Mouse (Mus musculus) myocyte (in vitro differentiated cells): ENCODE measurements at regions not wholly inside any gene's neighbourhood (a gene's known extent, or its start where the extent isn't known, plus 50 kb on each side); places are given as distances from the start of the nearest gene placed in this dataset.

Experiments
- H3K27me3 ChIP-seq: one replicate; pipeline ENCODE4 v1.6.1; 2011; ENCODE audit not compliant: control insufficient read depth, insufficient read depth, insufficient read length
- H3K36me3 ChIP-seq: one replicate; pipeline ENCODE4 v1.6.1; 2011; ENCODE audit not compliant: control insufficient read depth, insufficient read depth
- H3K4me2 ChIP-seq: one replicate; pipeline ENCODE4 v1.6.1; 2011; ENCODE audit warnings: low read depth, control low read depth
- H3K4me3 ChIP-seq: one replicate; pipeline ENCODE4 v1.5.1; 2011; ENCODE audit warnings: mild to moderate bottlenecking, control low read depth, moderate library complexity
- H3K79me2 ChIP-seq: one replicate; pipeline ENCODE4 v1.6.1; 2011; ENCODE audit not compliant: control insufficient read depth, insufficient read depth
- H3ac ChIP-seq: one replicate; pipeline ENCODE4 v1.6.1; 2011; ENCODE audit not compliant: control insufficient read depth, insufficient read length
- CEBPB ChIP-seq: IDR thresholded peaks from 2 replicates; pipeline ENCODE4 v1.6.1; 2011; ENCODE audit warnings: mild to moderate bottlenecking, moderate library complexity; ENCODE audit not compliant: poor library complexity, insufficient read depth, severe bottlenecking
- E2F4 ChIP-seq: IDR thresholded peaks from one replicate; pipeline ENCODE4 v1.6.1; 2011; ENCODE audit warnings: mild to moderate bottlenecking, control low read depth, moderate library complexity; ENCODE audit not compliant: insufficient read depth
- MAX ChIP-seq: IDR thresholded peaks from one replicate; pipeline ENCODE4 v1.6.1; 2011; ENCODE audit warnings: low read depth, mild to moderate bottlenecking, control low read depth
- MYOD1 ChIP-seq, 3 experiments: IDR thresholded peaks; one replicate each; pipeline ENCODE4 v1.6.1; 2011; ENCODE audit warnings: control low read depth in 2 of 3, low read depth in 2 of 3, mild to moderate bottlenecking in 2 of 3, moderate library complexity in 1 of 3; ENCODE audit not compliant: insufficient read length in 2 of 3, control insufficient read depth in 1 of 3
- MYOG ChIP-seq, 3 experiments: IDR thresholded peaks; one replicate each; pipeline ENCODE4 v1.6.1; 2011; ENCODE audit warnings: control low read depth in 2 of 3, low read depth in 2 of 3, mild to moderate bottlenecking in 2 of 3; ENCODE audit not compliant: insufficient read length in 2 of 3, control insufficient read depth in 1 of 3, insufficient read depth in 1 of 3
- POLR2A ChIP-seq: IDR thresholded peaks from one replicate; pipeline ENCODE4 v1.6.1; 2011; ENCODE audit warnings: low read depth, mild to moderate bottlenecking, control low read depth, moderate library complexity; ENCODE audit not compliant: insufficient read length
- POLR2AphosphoS2 ChIP-seq: IDR thresholded peaks from one replicate; pipeline ENCODE4 v1.6.1; 2011; ENCODE audit warnings: low read depth, control low read depth; ENCODE audit not compliant: insufficient read length
- REST ChIP-seq: IDR thresholded peaks from one replicate; pipeline ENCODE4 v1.6.1; 2011; ENCODE audit warnings: mild to moderate bottlenecking, control low read depth, moderate library complexity; ENCODE audit not compliant: insufficient read depth, insufficient read length
- SRF ChIP-seq: IDR thresholded peaks from one replicate; pipeline ENCODE4 v1.6.1; 2011; ENCODE audit warnings: low read depth; ENCODE audit not compliant: control insufficient read depth, insufficient read length
- TCF12 ChIP-seq: IDR thresholded peaks from one replicate; pipeline ENCODE4 v1.6.1; 2011; ENCODE audit warnings: mild to moderate bottlenecking, control low read depth; ENCODE audit not compliant: poor library complexity, insufficient read depth, severe bottlenecking
- TCF3 ChIP-seq: IDR thresholded peaks from one replicate; pipeline ENCODE4 v1.6.1; 2011; ENCODE audit warnings: low read depth, control low read depth; ENCODE audit not compliant: insufficient read length
- USF1 ChIP-seq: IDR thresholded peaks from one replicate; pipeline ENCODE4 v1.6.1; 2011; ENCODE audit warnings: low read depth, mild to moderate bottlenecking, control low read depth, moderate library complexity

DNA sequence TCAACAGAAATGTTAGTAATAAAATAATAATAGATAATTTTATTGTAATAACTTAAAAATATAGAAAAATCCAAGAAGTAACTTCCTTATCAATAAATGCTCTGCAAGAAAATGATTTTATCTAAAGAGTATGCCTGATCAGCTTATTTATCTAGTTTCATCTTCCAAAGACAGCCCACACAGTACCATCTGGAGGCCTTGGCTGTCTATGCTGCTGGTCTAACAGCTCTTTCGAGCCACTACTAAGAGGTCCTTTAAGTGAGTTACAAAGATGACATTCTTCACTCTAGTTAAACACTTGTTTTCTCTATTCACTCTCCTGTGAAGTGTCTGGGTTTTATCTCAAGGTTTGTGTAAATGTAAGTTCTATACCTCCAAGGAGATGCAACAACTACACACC lies 305.7 kb downstream of the Mef2c start:
- H3K4me2 ChIP-seq, result no peak overlapping the region
- no peak overlapping the region for H3ac ChIP-seq
- no peaks in the 10 kb centered on the region for H3K79me2 ChIP-seq
- no peaks in the 10 kb centered on the region for H3K27me3 ChIP-seq
- TF ChIP-seq SRF, result no peak
- no peak for TF ChIP-seq CEBPB
- no peak for TF ChIP-seq POLR2A
- no peak for TF ChIP-seq TCF12
- no peak for TF ChIP-seq REST
- H3K4me3 ChIP-seq, result no peak overlapping the region
- H3K36me3 ChIP-seq, result no peaks in the 10 kb centered on the region

- H3K79me2 ChIP-seq, result no peaks in the 10 kb centered on the region
- H3K36me3 ChIP-seq, result no peaks in the 10 kb centered on the region
- H3K4me3 ChIP-seq, result no peak overlapping the region
- TF ChIP-seq MAX, result no peak
- no peak for TF ChIP-seq TCF12
- no peak for TF ChIP-seq SRF
- no peak for TF ChIP-seq USF1
- no peak for TF ChIP-seq E2F4
- no peak for TF ChIP-seq TCF3
- TF ChIP-seq MYOD1 (IDR thresholded peaks at IDR 0.05; ENCODE audit: control insufficient read depth in 1 of 3, insufficient read length in 2 of 3, low read depth in 2 of 3), result no peak
- no peak for TF ChIP-seq POLR2AphosphoS2
- no peak for TF ChIP-seq CEBPB
- TF ChIP-seq REST, result no peak
- no peak for TF ChIP-seq POLR2A
- no peak for TF ChIP-seq MYOG (IDR thresholded peaks at IDR 0.05; ENCODE audit: control insufficient read depth in 1 of 3, insufficient read depth in 1 of 3, insufficient read length in 2 of 3, low read depth in 2 of 3)
- H3K27me3 ChIP-seq, result no peaks in the 10 kb centered on the region
- no peak overlapping the region for H3K4me2 ChIP-seq
- H3ac ChIP-seq, result no peak overlapping the region
Observed at GRCm38 (mm10) chr13:83820291-83820690, 316.5 kb downstream of the Mef2c start.

- Histone ChIP-seq H3ac (no peak overlapping the region), H3K4me2 (no peak overlapping the region), H3K36me3 (no peaks in the 10 kb centered on the region), H3K79me2 (no peaks in the 10 kb centered on the region), H3K4me3 (no peak overlapping the region), H3K27me3 (no peaks in the 10 kb centered on the region)
- TF ChIP-seq TCF3 (no peak), CEBPB (no peak), MYOG (IDR thresholded peaks at IDR 0.05; ENCODE audit: control insufficient read depth in 1 of 3, insufficient read depth in 1 of 3, insufficient read length in 2 of 3, low read depth in 2 of 3) (no peak), MAX (no peak), REST (no peak), TCF12 (no peak), SRF (no peak), USF1 (no peak), MYOD1 (IDR thresholded peaks at IDR 0.05; ENCODE audit: control insufficient read depth in 1 of 3, insufficient read length in 2 of 3, low read depth in 2 of 3) (no peak), E2F4 (no peak)
Observed at GRCm38 (mm10) chr13:83820721-83821120, 316.9 kb downstream of the Mef2c start.

DNA sequence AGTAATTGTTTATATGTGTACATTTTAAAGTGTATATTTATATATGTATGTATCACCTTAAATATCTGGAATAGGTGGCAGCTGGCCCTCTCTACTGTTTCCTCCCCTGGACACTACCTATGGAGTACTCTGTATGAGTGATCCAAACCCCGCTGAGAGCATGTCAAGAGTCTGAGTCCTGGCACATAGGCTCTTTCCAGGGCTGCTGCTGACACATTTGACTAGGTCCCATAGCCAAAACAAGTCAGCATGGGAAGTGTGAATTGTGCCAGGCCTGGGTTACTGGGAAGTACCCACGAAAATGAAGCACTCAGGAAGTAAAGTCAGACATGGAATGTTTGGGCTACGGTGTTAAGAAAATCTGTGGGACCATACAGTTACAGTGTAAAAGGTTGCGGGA lies 321.1 kb downstream of the Mef2c start:
- Histone ChIP-seq H3K36me3 (no peaks in the 10 kb centered on the region), H3K27me3 (no peaks in the 10 kb centered on the region), H3ac (no peak overlapping the region), H3K4me2 (no peak overlapping the region), H3K4me3 (no peak overlapping the region), H3K79me2 (no peaks in the 10 kb centered on the region)
- TF ChIP-seq E2F4, result no peak
- TF ChIP-seq USF1, result no peak
- no peak for TF ChIP-seq POLR2A
- no peak for TF ChIP-seq CEBPB
- no peak for TF ChIP-seq MYOG (IDR thresholded peaks at IDR 0.05; ENCODE audit: control insufficient read depth in 1 of 3, insufficient read depth in 1 of 3, insufficient read length in 2 of 3, low read depth in 2 of 3)
- TF ChIP-seq MYOD1 (IDR thresholded peaks at IDR 0.05; ENCODE audit: control insufficient read depth in 1 of 3, insufficient read length in 2 of 3, low read depth in 2 of 3), result no peak
- no peak for TF ChIP-seq TCF3
- no peak for TF ChIP-seq TCF12
- no peak for TF ChIP-seq REST
- TF ChIP-seq POLR2AphosphoS2, result no peak
- no peak for TF ChIP-seq SRF
- no peak for TF ChIP-seq MAX

DNA sequence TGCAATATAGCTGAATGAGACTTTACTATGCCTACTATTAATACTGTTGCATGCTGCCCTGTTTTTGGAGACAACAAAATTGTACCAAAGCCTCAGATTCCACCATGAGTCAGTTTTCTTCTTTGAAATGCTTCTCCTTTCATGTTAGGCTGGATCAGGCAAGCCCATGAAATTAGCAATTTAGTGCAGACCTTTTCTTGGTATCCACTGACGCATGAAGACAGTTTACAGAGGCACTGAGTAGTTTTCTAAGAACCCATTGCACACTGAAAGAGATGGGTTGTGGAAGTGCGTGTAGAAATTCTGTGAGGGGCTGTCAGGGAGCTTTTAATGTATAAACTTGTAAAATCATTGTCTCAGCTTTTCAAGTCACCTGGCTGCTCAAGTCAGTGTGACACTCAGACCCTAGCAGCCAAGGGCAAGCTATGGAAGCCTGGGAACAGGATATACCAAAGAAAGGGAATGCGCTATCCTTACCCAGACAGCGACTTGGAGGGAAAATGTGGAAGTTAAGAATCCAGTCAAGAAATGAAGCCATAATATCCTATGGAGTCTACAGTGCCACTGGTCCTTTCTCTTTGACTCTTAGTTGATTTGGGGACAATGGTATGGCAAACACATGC lies 323.1 kb downstream of the Mef2c start:
- no peak for TF ChIP-seq CEBPB
- TF ChIP-seq E2F4, result no peak
- TF ChIP-seq TCF12, result no peak
- no peak overlapping the region for H3K4me2 ChIP-seq
- H3ac ChIP-seq, result no peak overlapping the region
- no peaks in the 10 kb centered on the region for H3K27me3 ChIP-seq
- H3K36me3 ChIP-seq, result no peaks in the 10 kb centered on the region
- H3K79me2 ChIP-seq, result no peaks in the 10 kb centered on the region
- no peak overlapping the region for H3K4me3 ChIP-seq
